Mouse (Mus musculus) ES-E14 (cell line): ENCODE data around the gene Ppargc1a. TPM values are rescaled to one million over a fixed set of nuclear protein-coding genes. Genes with fewer than 3 reads are reported as not detected.

Experiments
- DNase-seq: peaks from one replicate; pipeline ENCODE4 v3.0.0-alpha.2; 2013; ENCODE audit warnings: low read depth, low spot score
- H3K27ac ChIP-seq: 2 replicates; pipeline ENCODE4 v1.5.1; 2012; ENCODE audit warnings: low read depth, mild to moderate bottlenecking, low read length, moderate library complexity, mixed read lengths; ENCODE audit not compliant: poor library complexity, insufficient read depth, severe bottlenecking
- H3K36me3 ChIP-seq: 2 replicates; pipeline ENCODE4 v1.6.1; 2012; ENCODE audit warnings: mild to moderate bottlenecking, low read length, moderate library complexity, mixed read lengths; ENCODE audit not compliant: control insufficient read depth, poor library complexity, insufficient read depth, severe bottlenecking
- H3K4me1 ChIP-seq, 2 experiments: fragments of 150-350 bp in 1 of 2; sonication (generic) in 1 of 2; 2 replicates each; pipeline ENCODE4 v1.6.1; 2012; ENCODE audit warnings: low read length in 2 of 2, mild to moderate bottlenecking in 1 of 2, mixed read lengths in 1 of 2; ENCODE audit not compliant: control insufficient read depth in 2 of 2, insufficient read depth in 2 of 2, poor library complexity in 1 of 2
- H3K4me3 ChIP-seq, 2 experiments: fragments of 150-350 bp in 1 of 2; sonication (generic) in 1 of 2; 2 replicates each; pipeline ENCODE4 v1.5.1; 2012; ENCODE audit warnings: low read length in 2 of 2, low read depth in 1 of 2, mild to moderate bottlenecking in 1 of 2, mixed read lengths in 1 of 2; ENCODE audit not compliant: insufficient read depth in 1 of 2, poor library complexity in 1 of 2, severe bottlenecking in 1 of 2
- H3K9ac ChIP-seq: 2 replicates; pipeline ENCODE4 v1.6.1; 2012; ENCODE audit warnings: low read depth, mild to moderate bottlenecking, low read length, mixed read lengths; ENCODE audit not compliant: poor library complexity, insufficient read depth, severe bottlenecking
- H3K9me3 ChIP-seq: fragments of 150-350 bp; sonication (generic); 2 replicates; pipeline ENCODE4 v1.6.1; 2012; ENCODE audit warnings: low read depth, mild to moderate bottlenecking, low read length; ENCODE audit not compliant: control insufficient read depth, insufficient read depth
- CHD2 ChIP-seq: IDR thresholded peaks from 2 replicates; pipeline ENCODE4 v1.6.1; 2014; ENCODE audit warnings: mild to moderate bottlenecking, low read depth, low read length, inconsistent platforms
- HCFC1 ChIP-seq: IDR thresholded peaks from 2 replicates; pipeline ENCODE4 v1.6.1; 2012; ENCODE audit warnings: low read length, inconsistent platforms, borderline replicate concordance; ENCODE audit not compliant: insufficient read depth
- MAFK ChIP-seq: IDR thresholded peaks from 2 replicates; pipeline ENCODE4 v1.6.1; 2014; ENCODE audit warnings: mild to moderate bottlenecking, low read depth, low read length, inconsistent platforms; ENCODE audit not compliant: insufficient read depth
- ZC3H11A ChIP-seq: IDR thresholded peaks from 2 replicates; pipeline ENCODE4 v1.6.1; 2012; ENCODE audit warnings: low read depth, mild to moderate bottlenecking, inconsistent platforms, low read length, borderline replicate concordance
- ZNF384 ChIP-seq: IDR thresholded peaks from 2 replicates; pipeline ENCODE4 v1.6.1; 2012; ENCODE audit warnings: low read depth, low read length, inconsistent platforms
- in situ Hi-C, 2 experiments: fragments of 600-800 bp; cut with MboI; formaldehyde crosslinking; loops; one replicate each; pipeline ENCODE4 v1.15.1; 2025; ENCODE audit warnings: low sequenced_read_pairs in 2 of 2, inconsistent platforms in 1 of 2; ENCODE audit not compliant: unreplicated experiment in 2 of 2
- total RNA-seq: library from RNA; depleted of rRNA; stranded (reverse); fragments of 300-350 nt; gene quantifications from 2 replicates; pipeline ENCODE4 v1.2.3, GENCODE M21; 2012

Gene Ppargc1a
- total RNA-seq, 1 experiment, result 0.04 TPM

DNA sequence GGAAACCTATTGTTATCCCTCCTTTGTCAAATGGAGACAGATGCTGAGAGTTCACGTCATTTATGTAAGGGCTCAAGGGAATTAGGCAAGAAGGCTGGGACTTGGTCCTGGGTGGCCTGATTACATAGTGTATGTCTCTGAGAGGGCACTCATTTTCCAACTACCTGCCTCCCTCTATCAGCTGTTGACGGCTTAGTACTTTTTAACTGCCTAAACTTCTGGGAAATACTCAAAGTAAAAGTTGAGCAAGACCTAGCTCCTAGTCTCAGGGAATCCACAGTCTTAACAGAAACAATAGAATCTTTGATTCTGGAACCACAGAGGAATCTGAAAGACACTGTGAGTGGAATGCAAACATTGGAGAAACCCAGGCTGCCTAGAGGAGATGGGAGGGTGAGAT, 6.2 kb upstream of the Ppargc1a start:
- no peaks in the 10 kb centered on the region for H3K36me3 ChIP-seq
- in situ Hi-C loops, result no loop called here
- TF ChIP-seq HCFC1 (no peak), CHD2 (no peak), ZNF384 (no peak), MAFK (no peak), ZC3H11A (no peak)
- H3K4me3 ChIP-seq, result no peak overlapping the region
- H3K9me3 ChIP-seq, result no peaks in the 10 kb centered on the region
- DNase-seq, result no peak
- H3K4me1 ChIP-seq, result no peaks in the 10 kb centered on the region
- no peak overlapping the region for H3K27ac ChIP-seq
- no peak overlapping the region for H3K9ac ChIP-seq

DNA sequence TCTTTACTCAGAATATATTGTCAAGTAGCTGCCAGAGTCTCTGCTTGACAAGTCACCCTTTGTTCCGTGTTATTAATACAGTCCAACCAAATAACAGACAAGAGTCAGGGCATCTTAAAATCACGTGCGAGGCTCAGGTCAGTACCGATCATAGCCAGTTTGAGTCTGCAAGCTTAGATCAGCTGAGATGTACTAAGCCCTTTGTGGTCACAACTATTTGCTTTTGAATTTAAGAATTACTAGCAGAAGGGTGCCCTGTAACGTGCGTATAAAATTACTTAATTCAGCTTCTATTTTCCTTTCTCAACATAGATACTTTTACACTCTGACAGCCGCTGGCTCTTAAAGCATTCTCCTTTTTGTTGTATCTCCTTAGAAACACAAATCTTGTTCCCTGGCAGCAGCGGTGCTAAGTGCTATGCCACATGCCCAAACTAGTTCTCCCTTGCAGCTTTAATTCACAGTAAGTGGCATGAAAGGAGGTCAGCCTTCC, 718 bp upstream of the Ppargc1a start:
- H3K4me1 ChIP-seq, result no peaks in the 10 kb centered on the region
- no peak for TF ChIP-seq HCFC1
- TF ChIP-seq MAFK, result no peak
- no peak for TF ChIP-seq ZC3H11A
- TF ChIP-seq ZNF384, result no peak
- no peak for TF ChIP-seq CHD2
- DNase-seq, result no peak
- no peak overlapping the region for H3K27ac ChIP-seq
- H3K9ac ChIP-seq, result no peak overlapping the region
- in situ Hi-C loops, result no loop called here
- no peaks in the 10 kb centered on the region for H3K9me3 ChIP-seq
- H3K36me3 ChIP-seq, result no peaks in the 10 kb centered on the region
- H3K4me3 ChIP-seq, result no peak overlapping the region

DNA sequence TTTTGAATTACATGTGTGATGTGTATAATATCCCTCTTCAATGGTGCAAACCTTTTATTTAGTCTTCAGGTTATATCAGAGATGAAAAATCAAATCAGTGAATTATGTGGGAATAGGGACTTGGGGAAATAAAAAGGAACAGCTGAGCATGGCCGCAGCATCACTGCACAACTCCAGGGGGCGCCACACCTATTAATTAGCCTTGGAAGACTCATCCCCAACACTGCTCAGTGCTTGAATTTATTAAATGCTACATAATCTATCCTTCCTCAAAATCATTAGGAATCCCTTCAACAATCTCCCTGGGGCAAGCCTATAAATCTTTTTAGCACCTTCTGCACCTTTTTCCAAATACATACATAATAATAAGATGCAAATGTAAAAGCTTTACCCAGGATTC, 1.9 kb downstream of the Ppargc1a start:
- Histone ChIP-seq H3K9ac (no peak overlapping the region), H3K4me3 (no peak overlapping the region), H3K4me1 (no peaks in the 10 kb centered on the region), H3K9me3 (no peaks in the 10 kb centered on the region), H3K36me3 (no peaks in the 10 kb centered on the region), H3K27ac (no peak overlapping the region)
- DNase-seq, result no peak
- in situ Hi-C loops, result no loop called here
- no peak for TF ChIP-seq CHD2
- no peak for TF ChIP-seq MAFK
- no peak for TF ChIP-seq ZC3H11A
- TF ChIP-seq ZNF384, result no peak
- TF ChIP-seq HCFC1, result no peak

GRCm38 (mm10) chr5:51565038-51565437, 2.5 kb downstream of the Ppargc1a start:
- H3K27ac ChIP-seq, result no peak overlapping the region
- no peak for DNase-seq
- no peak overlapping the region for H3K4me3 ChIP-seq
- no peak overlapping the region for H3K9ac ChIP-seq
- TF ChIP-seq HCFC1, result no peak
- no peak for TF ChIP-seq ZC3H11A
- TF ChIP-seq MAFK, result no peak
- no peak for TF ChIP-seq ZNF384
- TF ChIP-seq CHD2, result no peak
- no peaks in the 10 kb centered on the region for H3K36me3 ChIP-seq
- no peaks in the 10 kb centered on the region for H3K4me1 ChIP-seq
- in situ Hi-C loops, result no loop called here
- no peaks in the 10 kb centered on the region for H3K9me3 ChIP-seq

DNA sequence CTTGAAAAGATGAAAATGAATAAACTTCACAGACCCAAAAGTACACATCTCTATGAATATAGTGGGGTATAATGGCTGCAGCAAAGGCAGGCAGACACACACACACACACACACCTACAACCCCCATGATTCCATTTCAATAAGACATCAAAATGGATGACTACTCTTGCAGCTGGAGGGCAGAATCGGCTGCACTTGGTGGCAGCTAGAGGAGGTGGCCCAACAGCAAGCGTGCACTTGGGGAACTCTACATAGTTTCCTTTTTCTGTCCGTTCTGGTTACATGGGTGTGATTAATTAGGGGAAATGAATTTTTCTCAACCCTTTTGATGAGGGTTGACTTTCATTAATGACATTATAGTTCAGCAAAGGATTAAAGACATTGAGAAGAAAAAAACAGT, 4.0 kb downstream of the Ppargc1a start:
- H3K4me1 ChIP-seq, result no peaks in the 10 kb centered on the region
- H3K9ac ChIP-seq, result no peak overlapping the region
- DNase-seq, result no peak
- in situ Hi-C loops, result no loop called here
- TF ChIP-seq ZC3H11A (no peak), CHD2 (no peak), HCFC1 (no peak), ZNF384 (no peak), MAFK (no peak)
- H3K9me3 ChIP-seq, result no peaks in the 10 kb centered on the region
- no peak overlapping the region for H3K27ac ChIP-seq
- H3K36me3 ChIP-seq, result no peaks in the 10 kb centered on the region
- no peak overlapping the region for H3K4me3 ChIP-seq
